Mouse (Mus musculus) CD4-positive, CD25-positive, alpha-beta regulatory T cell, adult 9 weeks (primary cell): ENCODE measurements around the gene Sdf2. TPM values are rescaled to one million over a fixed set of nuclear protein-coding genes. Genes with fewer than 3 reads are reported as not detected.

ENCODE experiments used
- polyA plus RNA-seq: library from polyadenylated mRNA; unstranded; fragments of 100-300 nt; shearing (Covaris generic); gene quantifications from one replicate; pipeline ENCODE4 v1.2.1, GENCODE M21; 2017

Gene Sdf2
- polyA plus RNA-seq, result 106 TPM

GRCm38 (mm10) chr11:78245627-78246317 lies at the start of gene Sdf2, which contains the start of gene Supt6:
Gene Sdf2, plus strand, starts transcription at chr11:78245746.
Gene Supt6, minus strand, starts transcription at chr11:78245987.

DNA sequence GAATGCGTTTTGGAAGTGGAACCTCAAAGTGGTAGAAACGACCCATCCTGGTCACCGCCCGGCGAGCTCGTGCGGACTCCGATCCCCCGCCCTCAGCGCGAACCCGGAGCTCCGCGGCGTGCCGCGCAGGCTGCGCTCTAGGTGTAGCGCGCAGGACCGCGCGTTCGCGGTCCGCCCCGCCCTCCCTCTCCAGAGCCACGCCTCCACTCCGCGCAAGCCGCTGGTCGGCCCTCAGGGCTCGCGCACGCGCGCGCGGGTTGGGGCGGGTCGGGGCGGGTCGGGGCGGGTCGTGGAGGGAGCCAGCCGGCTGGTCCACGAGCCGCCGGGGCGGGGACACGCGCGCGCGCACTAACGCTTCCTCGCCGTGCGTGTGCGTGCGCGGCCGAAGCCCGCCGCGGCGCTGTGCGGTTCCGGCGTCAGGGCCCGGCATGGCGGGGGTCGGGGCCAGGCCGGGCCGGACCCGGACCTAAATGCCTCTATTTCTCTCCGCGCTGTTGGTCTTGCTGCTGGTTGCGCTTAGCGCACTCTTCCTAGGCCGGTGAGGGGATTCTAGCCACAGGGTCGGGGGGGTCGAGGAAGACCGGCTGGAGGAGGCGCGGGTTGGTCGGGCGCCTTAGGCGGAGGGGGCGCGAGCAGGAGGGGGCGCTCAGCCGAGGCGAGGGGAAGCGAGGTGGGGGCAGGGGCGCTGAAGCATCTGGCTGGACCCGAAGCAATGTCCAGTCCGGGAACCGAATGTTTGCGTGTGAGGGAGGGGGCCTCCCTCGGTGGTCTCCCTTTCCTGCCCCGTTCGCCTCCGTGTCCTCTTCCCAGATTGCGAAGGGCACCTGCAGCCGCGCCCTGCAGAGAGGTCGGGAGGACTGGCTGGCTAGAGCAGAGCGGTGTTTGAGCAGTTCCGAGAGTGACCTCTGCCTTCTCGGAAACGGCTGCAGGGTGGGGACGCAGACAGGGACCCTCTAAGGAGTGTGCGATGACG lies 16.1 kb downstream of the Sdf2 start, which contains the start of gene 2610507B11Rik:
Gene 2610507B11Rik, plus strand, starts transcription at position 373 of the 973 bp plus-strand sequence.

GRCm38 (mm10) chr11:78290654-78291053 lies 45.1 kb downstream of the Sdf2 start, which contains the start of gene BC030499:
Gene BC030499, plus strand, starts transcription at chr11:78290841.

DNA sequence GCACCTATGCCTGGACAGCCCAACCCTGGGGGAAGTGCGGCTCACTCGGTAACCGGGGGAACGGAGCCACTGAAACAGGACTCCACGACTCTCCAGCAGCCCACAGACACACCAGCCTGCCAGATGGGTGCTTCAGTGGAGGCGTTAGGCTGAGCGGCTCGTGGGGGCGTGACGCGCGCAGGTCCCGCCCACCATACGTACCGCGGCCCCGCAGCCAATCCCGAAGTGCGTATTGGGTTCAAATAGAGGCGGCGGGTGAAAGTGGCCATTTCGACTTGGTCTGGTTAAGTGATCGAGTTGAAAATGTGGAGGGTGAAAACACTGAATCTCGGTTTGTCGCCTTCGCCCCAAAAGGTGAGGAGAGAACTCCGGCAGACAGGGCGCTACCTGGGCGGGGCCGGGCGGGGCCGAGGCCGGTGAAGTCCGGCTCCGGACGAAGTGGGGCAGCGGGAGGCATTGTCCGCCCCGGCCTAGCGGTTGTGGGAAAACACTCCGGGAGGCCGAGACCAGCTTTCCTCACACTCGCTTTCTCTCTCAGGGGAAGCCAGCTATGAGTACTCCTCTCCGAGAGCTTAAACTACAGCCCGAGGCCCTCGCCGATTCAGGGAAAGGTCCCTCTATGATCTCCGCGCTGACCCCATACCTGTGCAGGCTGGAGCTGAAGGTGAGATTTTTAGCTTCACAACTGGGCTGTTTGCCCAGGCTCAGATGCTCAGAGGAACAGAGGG lies 56.0 kb downstream of the Sdf2 start, which contains the start of gene Spag5:
Gene Spag5, plus strand, starts transcription at position 173 of the 728 bp plus-strand sequence.

Other genes starting within 250 kb of the Sdf2 start
- gene Dhrs13, start 213.5 kb upstream of the Sdf2 start, polyA plus RNA-seq, result 1.2 TPM
- 20.2 TPM for gene Flot2, start 207.8 kb upstream of the Sdf2 start, polyA plus RNA-seq
- 44.0 TPM for gene Eral1, start 165.4 kb upstream of the Sdf2 start, polyA plus RNA-seq
- gene Fam222b, start 151.1 kb upstream of the Sdf2 start, polyA plus RNA-seq, result 29.0 TPM
- 4.5 TPM for gene Traf4, start 80.2 kb upstream of the Sdf2 start, polyA plus RNA-seq
- 17.1 TPM for gene Nek8, start 69.1 kb upstream of the Sdf2 start, polyA plus RNA-seq
- gene Tlcd1, start 69.0 kb upstream of the Sdf2 start, polyA plus RNA-seq, result 3.4 TPM
- gene Rpl23a, start 62.2 kb upstream of the Sdf2 start, polyA plus RNA-seq, result 1,923 TPM
- gene Rab34, start 57.3 kb upstream of the Sdf2 start, polyA plus RNA-seq, result not detected
- 1.3 TPM for gene Proca1, start 52.4 kb upstream of the Sdf2 start, polyA plus RNA-seq
- 52.2 TPM for gene Supt6, start 241 bp downstream of the Sdf2 start, polyA plus RNA-seq
- 74.7 TPM for gene 2610507B11Rik, start 16.0 kb downstream of the Sdf2 start, polyA plus RNA-seq
- 0.38 TPM for gene BC030499, start 45.1 kb downstream of the Sdf2 start, polyA plus RNA-seq
- 2.2 TPM for gene Spag5, start 55.8 kb downstream of the Sdf2 start, polyA plus RNA-seq
- 14.5 TPM for gene Aldoc, start 77.2 kb downstream of the Sdf2 start, polyA plus RNA-seq
- 136 TPM for gene Pigs, start 82.7 kb downstream of the Sdf2 start, polyA plus RNA-seq
- gene Unc119, start 97.7 kb downstream of the Sdf2 start, polyA plus RNA-seq, result 18.6 TPM
- not detected for gene Foxn1, start 140.8 kb downstream of the Sdf2 start, polyA plus RNA-seq
- not detected for gene Slc13a2, start 176.5 kb downstream of the Sdf2 start, polyA plus RNA-seq
- gene Slc46a1, start 220.0 kb downstream of the Sdf2 start, polyA plus RNA-seq, result 1.8 TPM